Mouse (Mus musculus) MEL-GATA-1-ER (cell line): ENCODE data around the gene Fam114a1.

Experiments
- DNase-seq: peaks from one replicate; pipeline ENCODE4 v3.0.0-alpha.2; 2012; ENCODE audit warnings: low read depth; ENCODE audit errors: extremely low read depth

Fam114a1 gene

GRCm38 (mm10) chr5:65049880-65050279 lies 80.0 kb downstream of the Fam114a1 start:
- no peak for DNase-seq

- DNase-seq: no peak
Observed at GRCm38 (mm10) chr5:65051513-65051912, 81.6 kb downstream of the Fam114a1 start.

GRCm38 (mm10) chr5:65057596-65057995 lies 87.7 kb downstream of the Fam114a1 start:
- no peak for DNase-seq

GRCm38 (mm10) chr5:65059806-65060205 lies 89.9 kb downstream of the Fam114a1 start:
- no peak for DNase-seq

GRCm38 (mm10) chr5:65062236-65062635 lies 92.4 kb downstream of the Fam114a1 start:
- DNase-seq: no peak

- no peak for DNase-seq
Observed at GRCm38 (mm10) chr5:65063266-65063665, 93.4 kb downstream of the Fam114a1 start.

- no peak for DNase-seq
Observed at GRCm38 (mm10) chr5:65068166-65068565, 98.3 kb downstream of the Fam114a1 start.

- no peak for DNase-seq
Observed at GRCm38 (mm10) chr5:65069872-65070271, 100.0 kb downstream of the Fam114a1 start.

- no peak for DNase-seq
Observed at GRCm38 (mm10) chr5:65071689-65072118, 101.8 kb downstream of the Fam114a1 start.

GRCm38 (mm10) chr5:65073247-65073646 lies 103.4 kb downstream of the Fam114a1 start:
- DNase-seq: no peak

- no peak for DNase-seq
Observed at GRCm38 (mm10) chr5:65074693-65075092, 104.8 kb downstream of the Fam114a1 start.

- peak; percentile 9 for DNase-seq
Observed at GRCm38 (mm10) chr5:65076087-65076486, 106.2 kb downstream of the Fam114a1 start.

- no peak for DNase-seq
Observed at GRCm38 (mm10) chr5:65076748-65077147, 106.9 kb downstream of the Fam114a1 start.

- DNase-seq: no peak
Observed at GRCm38 (mm10) chr5:65078081-65078480, 108.2 kb downstream of the Fam114a1 start.

GRCm38 (mm10) chr5:65079881-65080280 lies 110.0 kb downstream of the Fam114a1 start:
- no peak for DNase-seq

- DNase-seq: no peak
Observed at GRCm38 (mm10) chr5:65081836-65082235, 112.0 kb downstream of the Fam114a1 start.

GRCm38 (mm10) chr5:65086522-65086921 lies 116.7 kb downstream of the Fam114a1 start:
- no peak for DNase-seq

- no peak for DNase-seq
Observed at GRCm38 (mm10) chr5:65089707-65090106, 119.8 kb downstream of the Fam114a1 start.

GRCm38 (mm10) chr5:65091184-65091858 lies 121.5 kb downstream of the Fam114a1 start:
- peak; percentile 83 for DNase-seq
